Mouse (Mus musculus): Measurements from ENCODE around the gene Lmo3. TPM values are rescaled to one million over a fixed set of nuclear protein-coding genes. Genes with fewer than 3 reads are reported as not detected.

Lmo3 gene
- polyA plus RNA-seq, 1 experiment: 8.7 TPM

DNA sequence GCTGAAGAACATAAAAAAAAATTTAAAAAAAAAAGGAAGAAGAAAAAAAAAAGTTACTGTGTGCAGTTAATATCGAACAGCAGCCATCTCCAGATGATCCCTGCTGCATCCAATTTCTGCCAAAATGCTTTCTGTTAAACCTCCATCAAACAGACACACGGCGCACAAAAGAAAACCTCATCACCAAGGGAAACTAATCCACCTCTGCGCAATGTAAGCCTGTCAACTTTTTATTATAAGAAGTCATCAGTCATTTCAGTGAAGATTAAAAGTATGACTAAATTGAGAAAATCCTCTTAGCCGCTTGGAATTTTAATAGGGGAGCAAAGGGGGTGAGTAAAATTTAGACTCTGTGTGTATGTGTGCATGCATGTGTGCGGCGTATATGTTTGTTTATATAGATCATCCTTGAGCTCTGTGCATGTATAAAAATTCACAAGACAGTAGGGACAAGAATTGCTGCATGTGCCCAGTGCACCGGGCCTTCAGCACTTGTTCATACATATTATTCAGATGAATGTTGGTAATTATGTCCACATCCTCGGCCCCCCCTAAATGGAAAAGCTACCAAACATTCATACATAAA, 1.2 kb downstream of the Lmo3 start:
- Histone ChIP-seq H3K4me3 (replicated peaks; ENCODE audit: insufficient read depth, low read depth, low read length) (no peak overlapping the region), H3K4me1 (ENCODE audit: control insufficient read depth, insufficient read depth, low read length) (no peaks in the 10 kb centered on the region), H3K27me3 (ENCODE audit: control insufficient read depth, insufficient read depth, low read length) (no peaks in the 10 kb centered on the region), H3K27ac (ENCODE audit: insufficient read depth, low read length) (no peak overlapping the region)
- DNase-seq: no peak
- 77% methylated on average over 9 of the region's 9 CpGs for WGBS
- TF ChIP-seq CTCF (IDR thresholded peaks at IDR 0.05; ENCODE audit: borderline replicate concordance, insufficient read depth, low read depth, low read length): no peak
- TF ChIP-seq POLR2A (IDR thresholded peaks at IDR 0.05; ENCODE audit: borderline replicate concordance, insufficient read depth, low read length): no peak

DNA sequence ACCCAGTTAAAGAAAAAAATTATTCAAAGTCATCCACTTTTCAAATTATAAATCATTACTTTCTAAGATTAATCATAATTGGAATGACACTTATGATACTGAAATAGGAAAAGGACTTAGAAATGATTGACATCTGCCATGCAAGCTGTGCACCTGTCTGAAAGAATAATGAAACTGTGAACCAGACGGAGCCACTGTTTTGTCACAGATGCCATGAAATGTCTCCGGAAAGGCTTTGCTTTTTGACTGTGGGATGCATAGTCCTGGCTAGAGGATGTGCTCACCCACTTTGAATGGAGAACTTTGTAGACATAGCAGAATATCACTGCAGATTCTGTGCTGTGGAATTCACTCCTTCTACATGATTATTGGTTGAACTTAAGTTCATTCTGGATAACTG, 18.4 kb downstream of the Lmo3 start:
- Histone ChIP-seq H3K4me1 (ENCODE audit: control insufficient read depth, insufficient read depth, low read length) (no peaks in the 10 kb centered on the region), H3K4me3 (replicated peaks; ENCODE audit: insufficient read depth, low read depth, low read length) (no peak overlapping the region), H3K27ac (ENCODE audit: insufficient read depth, low read length) (no peak overlapping the region), H3K27me3 (ENCODE audit: control insufficient read depth, insufficient read depth, low read length) (no peaks in the 10 kb centered on the region)
- DNase-seq: no peak
- WGBS: 57% methylated on average over 2 of the region's 2 CpGs
- TF ChIP-seq CTCF (IDR thresholded peaks at IDR 0.05; ENCODE audit: borderline replicate concordance, insufficient read depth, low read depth, low read length) (no peak), POLR2A (IDR thresholded peaks at IDR 0.05; ENCODE audit: borderline replicate concordance, insufficient read depth, low read length) (no peak)

DNA sequence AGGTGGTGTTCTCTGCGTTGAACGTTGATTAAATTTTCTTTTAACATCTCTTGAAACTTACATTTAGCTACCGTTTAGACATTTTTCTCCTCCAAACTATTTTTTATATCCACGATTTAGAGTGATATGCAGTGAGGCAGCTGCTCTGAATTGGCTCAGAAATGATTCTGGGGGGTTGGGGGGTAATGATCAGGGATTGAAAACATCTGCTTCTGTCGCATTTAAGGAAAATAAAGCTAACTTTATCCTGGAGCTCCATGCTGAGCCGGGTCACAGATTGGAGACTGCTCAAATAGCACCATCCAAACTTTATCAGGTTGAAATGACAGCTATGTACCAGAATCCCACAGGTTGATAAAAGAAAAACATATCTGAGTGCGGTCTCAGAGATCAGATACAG, 29.6 kb downstream of the Lmo3 start:
- Histone ChIP-seq H3K27me3 (ENCODE audit: control insufficient read depth, insufficient read depth, low read length) (no peaks in the 10 kb centered on the region), H3K4me3 (replicated peaks; ENCODE audit: insufficient read depth, low read depth, low read length) (no peak overlapping the region), H3K27ac (ENCODE audit: insufficient read depth, low read length) (no peak overlapping the region), H3K4me1 (ENCODE audit: control insufficient read depth, insufficient read depth, low read length) (no peaks in the 10 kb centered on the region)
- 62% methylated on average over 7 of the region's 7 CpGs for WGBS
- no peak for DNase-seq
- TF ChIP-seq CTCF (IDR thresholded peaks at IDR 0.05; ENCODE audit: borderline replicate concordance, insufficient read depth, low read depth, low read length): no peak
- no peak for TF ChIP-seq POLR2A (IDR thresholded peaks at IDR 0.05; ENCODE audit: borderline replicate concordance, insufficient read depth, low read length)

- Histone ChIP-seq H3K27me3 (ENCODE audit: control insufficient read depth, insufficient read depth, low read length) (no peaks in the 10 kb centered on the region), H3K4me3 (replicated peaks; ENCODE audit: insufficient read depth, low read depth, low read length) (no peak overlapping the region), H3K27ac (ENCODE audit: insufficient read depth, low read length) (no peak overlapping the region), H3K4me1 (ENCODE audit: control insufficient read depth, insufficient read depth, low read length) (no peaks in the 10 kb centered on the region)
- 85% methylated on average over 2 of the region's 2 CpGs for WGBS
- no peak for DNase-seq
- TF ChIP-seq CTCF (IDR thresholded peaks at IDR 0.05; ENCODE audit: borderline replicate concordance, insufficient read depth, low read depth, low read length) (no peak), POLR2A (IDR thresholded peaks at IDR 0.05; ENCODE audit: borderline replicate concordance, insufficient read depth, low read length) (no peak)
Observed at GRCm38 (mm10) chr6:138534879-138535278, 46.9 kb downstream of the Lmo3 start.

DNA sequence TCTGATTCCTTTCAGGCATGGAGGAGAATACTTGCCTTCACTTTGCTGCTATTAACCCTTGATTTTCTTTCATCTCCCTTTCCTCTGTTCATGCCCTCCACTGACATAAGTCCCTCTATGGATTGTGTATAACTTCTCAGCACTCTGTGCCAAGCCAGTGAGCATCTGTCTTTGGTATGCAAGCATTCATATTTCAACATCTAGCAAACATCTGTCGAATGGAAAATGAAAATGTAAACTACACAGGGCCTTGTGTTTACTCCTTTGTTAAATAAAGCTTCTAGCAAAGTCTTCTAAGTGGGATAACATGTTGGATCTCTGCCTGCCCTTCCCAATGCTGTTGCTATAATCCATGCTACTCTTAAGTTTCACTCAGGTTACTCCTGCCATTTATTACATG, 75.1 kb downstream of the Lmo3 start:
- Histone ChIP-seq H3K27ac (ENCODE audit: insufficient read depth, low read length) (no peak overlapping the region), H3K4me1 (ENCODE audit: control insufficient read depth, insufficient read depth, low read length) (no peaks in the 10 kb centered on the region), H3K27me3 (ENCODE audit: control insufficient read depth, insufficient read depth, low read length) (no peaks in the 10 kb centered on the region), H3K4me3 (replicated peaks; ENCODE audit: insufficient read depth, low read depth, low read length) (no peak overlapping the region)
- WGBS: 70% methylated on average over 1 of the region's 1 CpGs
- no peak for DNase-seq
- no peak for TF ChIP-seq POLR2A (IDR thresholded peaks at IDR 0.05; ENCODE audit: borderline replicate concordance, insufficient read depth, low read length)
- no peak for TF ChIP-seq CTCF (IDR thresholded peaks at IDR 0.05; ENCODE audit: borderline replicate concordance, insufficient read depth, low read depth, low read length)

DNA sequence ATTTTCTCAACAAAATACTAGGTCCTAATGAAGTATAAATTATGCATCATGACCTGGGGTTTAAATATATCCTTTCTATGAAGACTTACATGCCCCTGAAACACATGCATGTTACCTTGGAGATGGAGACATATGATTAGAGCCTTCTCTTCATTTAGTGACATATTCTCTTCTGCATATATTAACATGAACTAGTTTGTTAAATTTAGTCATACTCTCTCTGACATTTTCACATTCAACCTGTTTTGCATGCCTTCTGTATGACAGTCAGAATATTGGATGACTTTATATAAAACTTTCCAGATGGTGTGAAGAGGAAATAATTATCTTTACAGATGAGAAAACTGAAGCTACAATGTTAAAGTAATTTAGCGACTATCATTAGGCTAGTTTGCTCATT, 77.8 kb downstream of the Lmo3 start:
- WGBS: 86% methylated on average over 1 of the region's 1 CpGs
- H3K27me3 ChIP-seq (ENCODE audit: control insufficient read depth, insufficient read depth, low read length): no peaks in the 10 kb centered on the region
- no peak overlapping the region for H3K27ac ChIP-seq (ENCODE audit: insufficient read depth, low read length)
- no peaks in the 10 kb centered on the region for H3K4me1 ChIP-seq (ENCODE audit: control insufficient read depth, insufficient read depth, low read length)
- TF ChIP-seq POLR2A (IDR thresholded peaks at IDR 0.05; ENCODE audit: borderline replicate concordance, insufficient read depth, low read length) (no peak), CTCF (IDR thresholded peaks at IDR 0.05; ENCODE audit: borderline replicate concordance, insufficient read depth, low read depth, low read length) (no peak)
- no peak for DNase-seq
- no peak overlapping the region for H3K4me3 ChIP-seq (replicated peaks; ENCODE audit: insufficient read depth, low read depth, low read length)

DNA sequence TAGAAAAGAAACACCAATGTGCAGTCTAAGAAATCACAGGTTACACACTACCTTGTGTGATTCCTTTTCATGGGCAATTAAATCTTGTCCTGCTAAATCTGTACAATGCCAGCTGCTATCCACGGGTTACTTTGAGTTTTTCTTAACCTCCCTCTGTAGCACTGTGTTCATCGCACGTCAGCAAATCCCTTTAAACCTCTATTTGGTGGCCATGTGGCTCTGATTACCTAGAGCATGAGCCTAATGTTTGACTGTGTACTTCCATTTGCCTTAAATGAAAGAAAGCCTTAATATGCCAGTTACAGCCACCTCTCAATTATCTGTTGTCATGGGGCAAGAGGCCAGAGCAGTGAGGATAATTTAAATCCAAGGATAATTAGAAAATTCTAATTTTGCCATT, 98.9 kb downstream of the Lmo3 start:
- WGBS: 68% methylated on average over 3 of the region's 3 CpGs
- no peak for DNase-seq
- no peak for TF ChIP-seq POLR2A (IDR thresholded peaks at IDR 0.05; ENCODE audit: borderline replicate concordance, insufficient read depth, low read length)
- TF ChIP-seq CTCF (IDR thresholded peaks at IDR 0.05; ENCODE audit: borderline replicate concordance, insufficient read depth, low read depth, low read length): no peak
- H3K4me1 ChIP-seq (ENCODE audit: control insufficient read depth, insufficient read depth, low read length): no peaks in the 10 kb centered on the region
- no peak overlapping the region for H3K4me3 ChIP-seq (replicated peaks; ENCODE audit: insufficient read depth, low read depth, low read length)
- H3K27ac ChIP-seq (ENCODE audit: insufficient read depth, low read length): no peak overlapping the region
- H3K27me3 ChIP-seq (ENCODE audit: control insufficient read depth, insufficient read depth, low read length): no peaks in the 10 kb centered on the region

GRCm38 (mm10) chr6:138477611-138478010, 104.2 kb downstream of the Lmo3 start:
- peak; percentile 15 to 34 for DNase-seq
- H3K27ac ChIP-seq (ENCODE audit: insufficient read depth, low read length): no peak overlapping the region
- WGBS: 20% methylated on average over 5 of the region's 5 CpGs
- no peak overlapping the region for H3K4me3 ChIP-seq (replicated peaks; ENCODE audit: insufficient read depth, low read depth, low read length)
- TF ChIP-seq POLR2A (IDR thresholded peaks at IDR 0.05; ENCODE audit: borderline replicate concordance, insufficient read depth, low read length) (no peak), CTCF (IDR thresholded peaks at IDR 0.05; ENCODE audit: borderline replicate concordance, insufficient read depth, low read depth, low read length) (peak; percentile 59; the same call in 1 of the 2 replicates)
- H3K4me1 ChIP-seq (ENCODE audit: control insufficient read depth, insufficient read depth, low read length): no peaks in the 10 kb centered on the region
- no peaks in the 10 kb centered on the region for H3K27me3 ChIP-seq (ENCODE audit: control insufficient read depth, insufficient read depth, low read length)
